Mouse (Mus musculus) common myeloid progenitor, adult 5-6 weeks (primary cell): ENCODE measurements around the gene Hipk2. TPM values are rescaled to one million over a fixed set of nuclear protein-coding genes. Genes with fewer than 3 reads are reported as not detected.
A peak's percentile ranks its signal among the peaks of the same experiment; 100 is the strongest.
"Not testable (repeated sequence)": the region's sequence is repeated elsewhere in the genome, so short reads cannot be mapped to it uniquely, and the experiment has no call there.

Experiments
- ATAC-seq: replicated peaks from 2 replicates; pipeline ENCODE4 v1.8.0; 2016; ENCODE audit warnings: low read depth, mild to moderate bottlenecking, moderate TSS enrichment, inconsistent platforms; ENCODE audit not compliant: poor library complexity, severe bottlenecking
- total RNA-seq: library from RNA; stranded (forward); fragments of 200-1000, 187-1606 nt; gene quantifications from 2 replicates; pipeline ENCODE4 v1.2.3, GENCODE M21; 2017

Hipk2 gene
- total RNA-seq, 1 experiment from 2014 or later, result 16.4 TPM

- 0 out of 2 replicates have a peak, but pooled peaks have one; percentile 18 for ATAC-seq
Measured at GRCm38 (mm10) chr6:38676723-38677122, 199.2 kb downstream of the Hipk2 start.

DNA sequence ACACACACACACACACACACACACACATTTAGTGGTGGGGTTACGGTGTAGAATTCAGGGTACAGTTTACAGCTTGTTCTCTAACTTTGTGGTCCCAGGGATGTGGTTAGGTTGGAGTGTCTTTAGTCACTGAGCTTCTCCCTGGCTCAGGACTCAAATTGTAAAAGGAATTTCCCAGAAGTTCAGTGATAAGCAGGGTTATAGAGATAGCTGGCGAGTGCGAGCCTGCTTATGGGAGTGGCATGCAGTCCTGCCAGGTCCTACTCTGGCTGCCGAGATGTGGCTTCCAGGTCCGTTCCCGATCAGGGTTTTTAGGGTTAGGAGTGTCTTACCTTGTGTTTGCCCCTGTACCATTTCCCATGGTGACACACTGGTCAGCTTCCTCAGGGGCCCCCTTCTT is 199.7 kb downstream of the Hipk2 start:
- no peak for ATAC-seq

- no peak for ATAC-seq
Measured at GRCm38 (mm10) chr6:38672011-38672410, 204.0 kb downstream of the Hipk2 start.

DNA sequence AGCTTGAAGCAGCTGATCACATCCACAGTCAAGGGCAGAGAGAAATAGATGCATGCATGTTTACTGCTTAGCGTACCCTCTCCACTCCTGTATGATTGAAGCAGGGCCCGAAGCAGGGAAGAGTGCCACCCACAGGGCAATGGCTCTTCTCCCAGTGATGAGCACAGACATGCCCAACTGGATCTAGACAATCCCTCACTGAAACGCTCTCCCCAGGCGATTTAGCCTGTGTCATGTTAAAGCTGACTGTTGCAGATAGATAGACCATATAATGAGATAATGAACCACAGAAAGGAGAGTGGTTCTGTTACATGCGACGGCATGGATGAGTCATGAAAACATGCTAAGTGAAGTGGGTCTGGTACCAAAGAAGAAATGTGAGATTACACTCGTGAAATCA is 204.7 kb downstream of the Hipk2 start:
- peak; percentile 58 for ATAC-seq

GRCm38 (mm10) chr6:38670488-38670887 is 205.5 kb downstream of the Hipk2 start:
- ATAC-seq, result not testable (repeated sequence)

GRCm38 (mm10) chr6:38669580-38669979 is 206.4 kb downstream of the Hipk2 start:
- peak; percentile 52 for ATAC-seq

DNA sequence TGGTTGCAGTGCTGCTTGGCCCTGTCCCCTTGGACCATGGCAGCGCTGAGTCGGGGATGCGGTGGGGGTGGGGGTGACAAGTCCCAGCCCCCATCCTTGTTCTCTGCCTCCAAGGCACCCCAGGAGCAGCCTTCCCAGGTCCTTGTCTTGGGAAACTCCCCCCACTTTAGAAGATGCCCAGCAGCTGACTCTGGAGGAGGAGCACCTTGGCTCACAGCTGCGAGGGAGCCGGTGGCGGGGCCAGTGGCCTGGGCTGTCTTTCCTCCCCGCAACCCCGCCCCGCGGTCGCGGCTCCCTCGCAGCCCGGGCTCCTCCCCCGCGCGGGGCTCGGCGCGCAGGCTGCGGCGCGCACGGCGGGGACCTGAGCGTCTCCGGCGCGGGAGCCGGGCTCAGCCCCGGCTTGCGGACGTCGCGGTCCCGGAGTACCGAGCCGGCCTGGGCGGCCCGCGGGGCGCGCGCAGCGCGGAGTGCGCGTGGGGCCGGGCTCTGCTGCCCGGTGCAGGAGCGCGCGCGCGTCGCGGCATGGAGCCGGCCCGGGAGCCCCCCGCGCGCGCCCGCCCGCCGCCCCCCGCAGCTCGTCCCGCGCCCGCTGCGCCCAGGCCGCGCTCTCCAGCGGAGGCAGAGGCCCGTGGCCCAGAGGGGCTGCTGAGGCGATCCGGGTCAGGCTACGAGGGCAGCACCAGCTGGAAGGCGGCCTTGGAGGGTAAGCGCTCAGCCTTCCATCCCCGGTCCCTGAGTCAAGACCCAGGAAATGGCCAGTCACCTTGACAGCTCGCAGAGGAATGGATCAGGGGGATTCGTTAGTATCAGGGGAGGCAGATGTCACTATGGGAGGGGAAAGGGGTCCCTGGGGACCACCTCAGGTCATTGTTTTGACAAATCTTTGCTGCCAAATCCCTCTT is 213.0 kb downstream of the Hipk2 start, which contains the start of gene Clec2l:
TSS of gene Clec2l (plus strand) at position 356 of the 902 bp plus-strand sequence.
- peak; percentile 61 for ATAC-seq

- no peak for ATAC-seq
Measured at GRCm38 (mm10) chr6:38661626-38662025, 214.3 kb downstream of the Hipk2 start.

- peak; percentile 96 for ATAC-seq
Measured at GRCm38 (mm10) chr6:38650263-38650937, 225.6 kb downstream of the Hipk2 start.

GRCm38 (mm10) chr6:38649545-38649944 is 226.4 kb downstream of the Hipk2 start:
- ATAC-seq, result 0 out of 2 replicates have a peak, but pooled peaks have one; percentile 34

Other genes starting within 250 kb of the Hipk2 start
- not detected in 2 replicates for gene Klrg2, start 238.9 kb downstream of the Hipk2 start, total RNA-seq
- gene Clec2l, start 213.1 kb downstream of the Hipk2 start, total RNA-seq, result not detected in 2 replicates
- gene Tbxas1, start 761 bp downstream of the Hipk2 start, total RNA-seq, result 23.1 and 33.0 TPM in 2 replicates
- gene Parp12, start 242.2 kb upstream of the Hipk2 start, total RNA-seq, result 8.5 and 13.7 TPM in 2 replicates